Mouse (Mus musculus): ENCODE measurements around the gene Pold1. TPM values are rescaled to one million over a fixed set of nuclear protein-coding genes. Genes with fewer than 3 reads are reported as not detected.
A peak's percentile ranks its signal among the peaks of the same experiment; 100 is the strongest.

The Pold1 gene
- polyA plus RNA-seq, 1 experiment, result 81.9 TPM

DNA sequence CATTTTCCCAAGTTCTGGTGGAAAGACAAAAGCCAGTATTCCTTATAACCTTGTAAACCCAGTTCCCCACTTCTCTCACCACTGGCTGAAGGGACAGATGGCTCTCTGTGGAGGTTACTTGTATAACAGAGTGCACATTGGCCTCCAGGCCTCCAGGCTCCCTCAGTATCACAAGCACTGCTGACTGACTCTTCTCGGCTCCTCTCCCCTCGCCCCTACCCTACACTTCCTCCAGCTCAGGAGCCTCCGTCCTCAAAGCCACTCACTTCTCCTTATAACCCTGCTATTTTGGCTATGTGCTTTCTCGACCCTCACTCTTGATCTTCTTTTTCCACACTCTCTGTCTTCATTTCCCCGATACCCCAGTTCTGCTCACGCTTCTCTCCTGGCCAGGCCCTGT, 16.8 kb upstream of the Pold1 start:
- Histone ChIP-seq H3K9ac (ENCODE audit: low read depth, poor library complexity, severe bottlenecking) (no peak overlapping the region), H3K36me3 (ENCODE audit: control insufficient read depth, insufficient read depth, low read length, poor library complexity, severe bottlenecking) (no peaks in the 10 kb centered on the region), H3K9me3 (replicated peaks; ENCODE audit: control insufficient read depth, insufficient read depth, low read length, poor library complexity, severe bottlenecking) (no peaks in the 10 kb centered on the region), H3K4me3 (ENCODE audit: low read depth, low read length) (no peak overlapping the region), H3K27ac (ENCODE audit: insufficient read depth, low read length) (no peak overlapping the region), H3K4me1 (ENCODE audit: control insufficient read depth, insufficient read depth, low read length) (no peaks in the 10 kb centered on the region), H3K27me3 (ENCODE audit: control insufficient read depth, insufficient read depth, low read length, poor library complexity, severe bottlenecking) (no peaks in the 10 kb centered on the region)
- TF ChIP-seq EP300 (IDR thresholded peaks at IDR 0.05; ENCODE audit: insufficient read depth, low read depth, low read length) (no peak), CTCF (IDR thresholded peaks at IDR 0.05; ENCODE audit: low read depth, low read length) (no peak), POLR2A (IDR thresholded peaks at IDR 0.05; ENCODE audit: insufficient read depth, low read length) (no peak)

DNA sequence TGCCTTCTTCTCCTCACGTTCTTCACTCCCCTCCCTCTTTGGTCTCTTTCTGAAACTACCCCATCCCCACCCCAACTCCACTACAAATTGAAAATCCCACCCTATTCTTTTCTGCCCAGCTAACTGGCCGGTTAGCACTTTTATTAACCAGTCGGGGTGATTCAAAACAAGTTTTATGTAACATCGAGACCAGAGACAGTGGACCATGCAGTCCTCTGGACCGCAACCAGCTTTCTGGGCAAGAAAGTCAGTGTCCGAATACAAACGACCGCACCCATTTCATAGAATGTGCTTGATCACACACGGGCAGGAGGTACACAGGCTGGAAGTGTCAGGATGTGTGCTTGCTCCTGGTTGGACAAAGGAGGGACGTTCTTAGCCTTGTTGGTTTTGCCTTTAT, 15.8 kb upstream of the Pold1 start:
- Histone ChIP-seq H3K4me3 (ENCODE audit: low read depth, low read length) (no peak overlapping the region), H3K27me3 (ENCODE audit: control insufficient read depth, insufficient read depth, low read length, poor library complexity, severe bottlenecking) (no peaks in the 10 kb centered on the region), H3K9ac (ENCODE audit: low read depth, poor library complexity, severe bottlenecking) (no peak overlapping the region), H3K4me1 (ENCODE audit: control insufficient read depth, insufficient read depth, low read length) (no peaks in the 10 kb centered on the region), H3K36me3 (ENCODE audit: control insufficient read depth, insufficient read depth, low read length, poor library complexity, severe bottlenecking) (no peaks in the 10 kb centered on the region), H3K27ac (ENCODE audit: insufficient read depth, low read length) (no peak overlapping the region), H3K9me3 (replicated peaks; ENCODE audit: control insufficient read depth, insufficient read depth, low read length, poor library complexity, severe bottlenecking) (no peaks in the 10 kb centered on the region)
- TF ChIP-seq EP300 (IDR thresholded peaks at IDR 0.05; ENCODE audit: insufficient read depth, low read depth, low read length) (no peak), POLR2A (IDR thresholded peaks at IDR 0.05; ENCODE audit: insufficient read depth, low read length) (no peak), CTCF (IDR thresholded peaks at IDR 0.05; ENCODE audit: low read depth, low read length) (no peak)

DNA sequence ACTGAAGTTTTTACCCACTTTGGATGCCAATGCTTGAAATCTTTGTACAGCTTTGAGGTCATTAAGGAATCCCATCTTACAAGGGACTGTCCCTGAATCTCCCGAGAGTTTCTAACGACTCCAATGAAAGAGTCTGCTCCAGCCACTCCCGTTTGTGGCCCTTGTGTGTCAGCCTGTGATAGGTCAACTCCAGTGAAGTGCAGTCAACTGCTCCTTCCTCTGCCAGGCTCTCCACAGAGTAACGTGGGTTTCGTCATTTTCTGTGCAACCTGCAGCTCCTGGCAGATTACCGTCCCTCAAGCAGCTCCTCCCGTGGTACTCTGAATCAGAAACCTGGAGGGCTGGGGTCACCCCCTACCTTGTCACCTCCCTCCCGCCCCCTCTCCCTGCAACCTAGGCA, 14.6 kb upstream of the Pold1 start:
- Histone ChIP-seq H3K4me1 (ENCODE audit: control insufficient read depth, insufficient read depth, low read length) (no peaks in the 10 kb centered on the region), H3K9ac (ENCODE audit: low read depth, poor library complexity, severe bottlenecking) (no peak overlapping the region), H3K27ac (ENCODE audit: insufficient read depth, low read length) (no peak overlapping the region), H3K27me3 (ENCODE audit: control insufficient read depth, insufficient read depth, low read length, poor library complexity, severe bottlenecking) (no peaks in the 10 kb centered on the region), H3K36me3 (ENCODE audit: control insufficient read depth, insufficient read depth, low read length, poor library complexity, severe bottlenecking) (no peaks in the 10 kb centered on the region), H3K9me3 (replicated peaks; ENCODE audit: control insufficient read depth, insufficient read depth, low read length, poor library complexity, severe bottlenecking) (no peaks in the 10 kb centered on the region), H3K4me3 (ENCODE audit: low read depth, low read length) (no peak overlapping the region)
- TF ChIP-seq POLR2A (IDR thresholded peaks at IDR 0.05; ENCODE audit: insufficient read depth, low read length) (no peak), EP300 (IDR thresholded peaks at IDR 0.05; ENCODE audit: insufficient read depth, low read depth, low read length) (no peak), CTCF (IDR thresholded peaks at IDR 0.05; ENCODE audit: low read depth, low read length) (no peak)

DNA sequence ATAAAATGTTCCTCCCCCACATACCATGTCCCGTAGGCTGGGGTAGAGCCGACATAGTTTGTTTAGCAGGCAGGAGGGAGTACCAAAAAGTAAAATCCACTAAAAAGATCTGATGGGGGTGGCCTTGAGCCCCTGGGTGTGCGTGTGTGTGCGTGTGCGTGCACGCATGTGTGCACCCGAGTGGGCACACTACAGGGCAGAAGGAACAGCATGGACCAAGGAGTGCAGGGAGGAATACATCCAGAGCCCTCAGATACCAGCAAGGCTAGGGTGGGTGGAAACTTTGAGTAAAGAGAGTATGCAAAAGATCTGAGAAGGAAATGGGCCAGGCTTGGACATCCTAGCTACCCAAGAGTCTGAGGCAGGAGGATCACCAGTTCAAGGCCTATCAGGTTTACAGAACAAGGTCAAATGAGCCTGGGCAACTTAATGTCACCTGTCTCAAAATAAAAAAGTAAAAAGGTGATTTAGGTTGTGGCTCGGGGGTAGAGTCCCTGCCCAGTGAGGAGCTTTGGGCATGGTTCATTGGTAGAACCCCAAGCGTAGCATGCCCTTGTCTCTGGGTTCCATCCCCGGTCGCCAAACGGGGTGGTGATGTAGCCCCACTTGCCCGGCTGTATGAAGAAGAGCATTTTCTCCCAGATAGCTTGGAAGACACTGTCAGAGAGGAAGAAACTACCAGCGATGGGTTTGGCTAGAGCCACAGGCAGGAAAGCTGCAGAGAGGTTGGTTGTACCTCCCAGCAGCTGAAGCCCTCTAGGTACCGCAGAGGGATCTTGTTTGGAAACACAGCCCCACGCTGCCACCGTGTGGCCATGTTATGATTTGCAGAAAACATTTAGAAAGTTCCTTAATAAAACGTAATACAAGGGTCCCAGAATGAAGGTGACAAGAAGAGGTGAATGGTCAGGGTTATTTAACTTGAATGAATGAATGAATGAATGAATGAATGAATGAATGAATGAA, 12.1 kb upstream of the Pold1 start:
- Histone ChIP-seq H3K27me3 (ENCODE audit: control insufficient read depth, insufficient read depth, low read length, poor library complexity, severe bottlenecking) (no peaks in the 10 kb centered on the region), H3K4me1 (ENCODE audit: control insufficient read depth, insufficient read depth, low read length) (no peaks in the 10 kb centered on the region), H3K9ac (ENCODE audit: low read depth, poor library complexity, severe bottlenecking) (no peak overlapping the region), H3K4me3 (ENCODE audit: low read depth, low read length) (no peak overlapping the region), H3K27ac (ENCODE audit: insufficient read depth, low read length) (no peak overlapping the region), H3K36me3 (ENCODE audit: control insufficient read depth, insufficient read depth, low read length, poor library complexity, severe bottlenecking) (no peaks in the 10 kb centered on the region), H3K9me3 (replicated peaks; ENCODE audit: control insufficient read depth, insufficient read depth, low read length, poor library complexity, severe bottlenecking) (no peaks in the 10 kb centered on the region)
- peak; percentile 80 for TF ChIP-seq CTCF (IDR thresholded peaks at IDR 0.05; ENCODE audit: low read depth, low read length)
- no peak for TF ChIP-seq EP300 (IDR thresholded peaks at IDR 0.05; ENCODE audit: insufficient read depth, low read depth, low read length)

DNA sequence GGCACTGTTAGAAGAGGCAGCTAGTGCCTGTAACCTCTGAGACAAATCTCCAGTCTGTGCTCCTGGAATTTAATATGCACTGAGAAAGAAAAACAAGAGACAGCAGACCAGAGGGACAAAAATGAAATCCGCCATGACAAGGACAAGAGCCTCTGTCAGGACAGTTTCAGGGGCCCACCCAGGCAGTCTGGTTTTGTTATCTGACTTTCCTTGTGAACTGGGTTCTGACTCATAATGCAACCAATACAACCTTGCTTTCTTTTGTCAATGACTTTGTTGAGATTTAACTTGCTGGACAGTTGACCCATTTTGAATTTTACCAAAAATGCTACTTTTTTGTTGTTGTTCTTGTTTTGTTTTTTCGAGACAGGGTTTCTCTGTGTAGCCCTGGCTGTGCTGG, 9.0 kb upstream of the Pold1 start:
- Histone ChIP-seq H3K27me3 (ENCODE audit: control insufficient read depth, insufficient read depth, low read length, poor library complexity, severe bottlenecking) (no peaks in the 10 kb centered on the region), H3K4me3 (ENCODE audit: low read depth, low read length) (no peak overlapping the region), H3K27ac (ENCODE audit: insufficient read depth, low read length) (no peak overlapping the region), H3K9ac (ENCODE audit: low read depth, poor library complexity, severe bottlenecking) (no peak overlapping the region), H3K36me3 (ENCODE audit: control insufficient read depth, insufficient read depth, low read length, poor library complexity, severe bottlenecking) (no peaks in the 10 kb centered on the region), H3K9me3 (replicated peaks; ENCODE audit: control insufficient read depth, insufficient read depth, low read length, poor library complexity, severe bottlenecking) (no peaks in the 10 kb centered on the region), H3K4me1 (ENCODE audit: control insufficient read depth, insufficient read depth, low read length) (peaks cover 1% of the 10 kb centered on the region)
- no peak for TF ChIP-seq EP300 (IDR thresholded peaks at IDR 0.05; ENCODE audit: insufficient read depth, low read depth, low read length)
- TF ChIP-seq POLR2A (IDR thresholded peaks at IDR 0.05; ENCODE audit: insufficient read depth, low read length), result no peak
- no peak for TF ChIP-seq CTCF (IDR thresholded peaks at IDR 0.05; ENCODE audit: low read depth, low read length)

DNA sequence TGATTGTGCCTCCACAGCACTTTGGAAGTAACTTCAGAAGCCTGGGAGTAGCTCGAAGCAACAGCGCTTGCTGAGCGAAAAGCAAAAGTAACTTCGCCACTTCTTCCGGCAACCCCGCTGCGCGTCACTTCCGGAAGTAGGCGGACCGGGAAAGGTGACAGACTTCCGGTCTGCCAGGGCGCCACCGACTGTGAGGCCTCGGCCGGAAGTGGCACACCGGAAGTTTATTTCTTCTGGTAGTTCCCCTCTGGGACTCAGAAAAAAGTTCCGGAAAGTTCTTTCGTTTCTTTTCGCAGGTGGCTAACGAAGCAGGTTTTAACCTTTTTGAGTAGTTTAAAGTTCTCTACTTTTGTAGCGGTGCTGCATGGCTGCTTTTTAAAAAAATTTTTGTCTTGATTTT, 5.2 kb upstream of the Pold1 start, which contains the start of gene Nr1h2:
TSS of gene Nr1h2 (minus strand) at position 126 of the 400 bp plus-strand sequence.
- H3K27ac ChIP-seq (ENCODE audit: insufficient read depth, low read length), result peak within 1 kb of the TSS; percentile 87
- H3K9me3 ChIP-seq (replicated peaks; ENCODE audit: control insufficient read depth, insufficient read depth, low read length, poor library complexity, severe bottlenecking), result no peaks in the 10 kb centered on the region
- H3K27me3 ChIP-seq (ENCODE audit: control insufficient read depth, insufficient read depth, low read length, poor library complexity, severe bottlenecking), result no peaks in the 10 kb centered on the region
- H3K4me3 ChIP-seq (ENCODE audit: low read depth, low read length), result peak within 1 kb of the TSS; percentile 79
- peak within 1 kb of the TSS; percentile 60 for H3K9ac ChIP-seq (ENCODE audit: low read depth, poor library complexity, severe bottlenecking)
- TF ChIP-seq EP300 (IDR thresholded peaks at IDR 0.05; ENCODE audit: insufficient read depth, low read depth, low read length) (no peak), CTCF (IDR thresholded peaks at IDR 0.05; ENCODE audit: low read depth, low read length) (no peak), POLR2A (IDR thresholded peaks at IDR 0.05; ENCODE audit: insufficient read depth, low read length) (no peak)
- H3K4me1 ChIP-seq (ENCODE audit: control insufficient read depth, insufficient read depth, low read length), result peaks cover 5% of the 10 kb centered on the region
- H3K36me3 ChIP-seq (ENCODE audit: control insufficient read depth, insufficient read depth, low read length, poor library complexity, severe bottlenecking), result peaks cover 12% of the 10 kb centered on the region

All from ES-Bruce4 (cell line).